Mouse (Mus musculus): ENCODE data around the gene Col6a2.

- TF ChIP-seq POLR2A (IDR thresholded peaks at IDR 0.05; ENCODE audit: low read depth, low read length) (no peak), CTCF (IDR thresholded peaks at IDR 0.05; ENCODE audit: borderline replicate concordance, insufficient read depth, low read length) (no peak)
Observed at GRCm38 (mm10) chr10:76668947-76669284, 45.5 kb upstream of the Col6a2 start.

All from embryonic fibroblast, embryonic 13.5 days (primary cell).